Mouse (Mus musculus) brain, embryonic 14.5 days (tissue): ENCODE results near the gene Slc43a1.

Source experiments
- CTCF ChIP-seq: fragments of 200-500 bp; IDR thresholded peaks from 2 replicates; pipeline ENCODE4 v1.5.1; 2012; ENCODE audit warnings: inconsistent platforms, mild to moderate bottlenecking, moderate library complexity, borderline replicate concordance; ENCODE audit not compliant: insufficient read depth, insufficient read length; ENCODE audit errors: extremely low read depth
- POLR2A ChIP-seq: fragments of 200-500 bp; IDR thresholded peaks from 2 replicates; pipeline ENCODE4 v1.6.1; 2012; ENCODE audit warnings: mild to moderate bottlenecking, inconsistent platforms, borderline replicate concordance; ENCODE audit not compliant: poor library complexity, insufficient read depth, insufficient read length, severe bottlenecking; ENCODE audit errors: extremely low read depth

DNA sequence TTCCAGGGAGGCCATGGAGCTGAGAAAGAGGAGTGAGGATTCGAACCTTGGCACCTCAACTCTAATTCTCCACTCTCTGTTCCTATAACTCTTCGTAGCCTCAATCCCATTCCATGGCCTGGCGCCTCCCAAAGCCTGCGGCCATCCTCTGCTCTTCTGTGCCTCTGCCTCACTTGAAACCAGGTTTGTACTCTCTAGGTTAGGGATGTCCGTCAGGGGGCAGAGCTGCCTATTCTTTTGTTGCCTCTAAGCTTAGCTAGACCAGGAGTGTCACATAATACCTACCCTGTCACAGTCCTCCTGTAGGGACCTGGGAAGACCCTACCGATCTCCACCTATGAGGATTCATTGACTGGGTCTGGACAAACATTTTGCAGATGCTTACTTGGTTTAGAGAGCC, 26.0 kb upstream of the Slc43a1 start:
- no peak for TF ChIP-seq CTCF
- no peak for TF ChIP-seq POLR2A
